25 mouse cellular contexts compared by ENCODE assay signal in genomic region chr1:37486439-37486838, GRCm38 (mm10). TPM values are rescaled to one million over a fixed set of nuclear protein-coding genes. Genes with fewer than 3 reads are reported as not detected.
DNase-seq lines count a peak whose midpoint lies in the region; TF ChIP-seq lines count a peak whose summit lies in the region.
"Had no signal": no experiment of that assay in that cellular context is flagged by ENCODE, and none has a peak within 500 bp of the region (broad histone marks: within the 10 kb centered on the region; RNA-seq: fewer than 3 reads in every experiment).

No protein-coding gene starts in this region.

- 94% methylated on average over 1 of the region's 1 CpGs for WGBS in hindbrain, embryonic 10.5 days

- TF ChIP-seq CTCF in testis, adult 2 months (IDR thresholded peaks at IDR 0.05; ENCODE audit: control insufficient read depth, insufficient read depth, insufficient replicate concordance, low read depth, low read length) = no peak
- no peak for TF ChIP-seq CTCF in bone marrow macrophage, adult 2 months (IDR thresholded peaks at IDR 0.05; ENCODE audit: low read depth, low read length)

- no peaks in the 10 kb centered on the region for H3K36me3 ChIP-seq in testis, adult 2 months (ENCODE audit: control insufficient read depth, insufficient read depth, low read length)
- H3K36me3 ChIP-seq in megakaryocyte, embryonic 14.5 days (replicated peaks; ENCODE audit: low read length) = peaks cover 52% of the 10 kb centered on the region
- 0 out of 2 replicates have a peak, but pooled peaks cover 3% of the 10 kb centered on the region for H3K36me3 ChIP-seq in hindbrain, embryonic 10.5 days
- H3K36me3 ChIP-seq: embryonic facial prominence, embryonic 13.5 days; limb, embryonic 10.5 days had no signal

- no peaks in the 10 kb centered on the region for H3K9me3 ChIP-seq in megakaryocyte, embryonic 14.5 days
- H3K9me3 ChIP-seq in hindbrain, embryonic 10.5 days = no peaks in the 10 kb centered on the region
- H3K9me3 ChIP-seq: embryonic facial prominence, embryonic 13.5 days; heart, embryonic 15.5 days; limb, embryonic 10.5 days; midbrain, embryonic 13.5 days; neural tube, embryonic 13.5 days had no signal

- H3K27me3 ChIP-seq in testis, adult 2 months (ENCODE audit: control insufficient read depth, insufficient read depth, low read length) = no peaks in the 10 kb centered on the region
- no peaks in the 10 kb centered on the region for H3K27me3 ChIP-seq in megakaryocyte, embryonic 14.5 days (replicated peaks)
- H3K27me3 ChIP-seq in hindbrain, embryonic 10.5 days (ENCODE audit: insufficient read depth, poor library complexity, severe bottlenecking) = no peaks in the 10 kb centered on the region
- H3K27me3 ChIP-seq: embryonic facial prominence, embryonic 13.5 days; heart, embryonic 15.5 days; midbrain, embryonic 13.5 days; neural tube, embryonic 13.5 days had no signal

- H3K4me1 ChIP-seq in testis, adult 2 months (ENCODE audit: control insufficient read depth, insufficient read depth, low read length) = no peaks in the 10 kb centered on the region; the same call in 1 of the 2 replicates
- H3K4me1 ChIP-seq in bone marrow macrophage, adult 2 months (ENCODE audit: control insufficient read depth, insufficient read depth, low read length) = peaks cover 39% of the 10 kb centered on the region
- peaks cover 54% of the 10 kb centered on the region for H3K4me1 ChIP-seq in megakaryocyte, embryonic 14.5 days
- H3K4me1 ChIP-seq in hindbrain, embryonic 10.5 days (replicated peaks) = no peaks in the 10 kb centered on the region
- H3K4me1 ChIP-seq: embryonic facial prominence, embryonic 13.5 days; heart, embryonic 15.5 days; midbrain, embryonic 13.5 days; neural tube, embryonic 13.5 days had no signal

- H3K4me3 ChIP-seq in testis, adult 2 months (ENCODE audit: control insufficient read depth, low read depth, low read length) = peak overlapping the region; percentile 63
- H3K4me3 ChIP-seq in bone marrow macrophage, adult 2 months (ENCODE audit: insufficient read depth, low read length) = no peak overlapping the region
- peak overlapping the region; percentile 65 for H3K4me3 ChIP-seq in megakaryocyte, embryonic 14.5 days (replicated peaks)
- no peak overlapping the region for H3K4me3 ChIP-seq in hindbrain, embryonic 10.5 days
- H3K4me3 ChIP-seq: embryonic facial prominence, embryonic 13.5 days; heart, embryonic 15.5 days; left cerebral cortex, adult 2 months; limb, embryonic 10.5 days; midbrain, embryonic 13.5 days; neural tube, embryonic 13.5 days had no signal

- TF ChIP-seq POLR2A in testis, adult 2 months (IDR thresholded peaks at IDR 0.05; ENCODE audit: control insufficient read depth, low read depth, low read length) = no peak
- TF ChIP-seq POLR2A in bone marrow macrophage, adult 2 months (IDR thresholded peaks at IDR 0.05; ENCODE audit: borderline replicate concordance, low read depth, low read length) = no peak

- H3K27ac ChIP-seq in testis, adult 2 months (ENCODE audit: control insufficient read depth, insufficient read depth, low read depth, low read length) = no peak overlapping the region
- peak overlapping the region; percentile 87 for H3K27ac ChIP-seq in bone marrow macrophage, adult 2 months (ENCODE audit: insufficient read depth, low read depth, low read length)
- H3K27ac ChIP-seq in hindbrain, embryonic 10.5 days = no peak overlapping the region
- H3K27ac ChIP-seq: embryonic facial prominence, embryonic 13.5 days; heart, embryonic 15.5 days; hindbrain, postnatal 0 days; left cerebral cortex, adult 2 months; limb, embryonic 10.5 days; liver, embryonic 14.5 days; midbrain, embryonic 13.5 days; neural tube, embryonic 13.5 days had no signal

- DNase-seq in testis, postnatal 10 days (ENCODE audit: low spot score) = no peak
- DNase-seq in embryo, embryonic 11 days = no peak
- DNase-seq in adrenal gland, postnatal 4 days (ENCODE audit: low spot score in 2 of 2) = no peak
- no peak for DNase-seq in hindbrain, embryonic 10.5 days (ENCODE audit: low spot score)
- DNase-seq: adrenal gland, postnatal 25 days; cerebellum, adult 8-10 months; gastrocnemius, postnatal 25 days; heart, postnatal 4 days; kidney, adult 18-20 months; kidney, postnatal 25 days; layer of hippocampus, adult 9-11 months; lung, postnatal 4 days; right cerebral cortex, postnatal 14 days; thymus, postnatal 25 days had no signal

RNA-seq across cellular contexts. Expression of gene Mgat4a, which starts 54.4 kb away (rescaled TPM):
- 2.9 and 3.2 TPM in 2 replicates for polyA plus RNA-seq in testis, adult 2 months (2012; rRNA removed)
- polyA plus RNA-seq in bone marrow macrophage, adult 2 months (2012; ENCODE audit: insufficient read depth, insufficient read length, missing spikeins) = 20.0 and 24.9 TPM in 2 replicates
- 0.27 and 0.30 TPM in 2 replicates for polyA plus RNA-seq in megakaryocyte, embryonic 14.5 days (2012; ENCODE audit: insufficient read depth, low replicate concordance)
- 10 to 100 TPM in 1 of 2 experiments, 1 to 10 TPM in 1; 7.9 to 12.6 TPM for total RNA-seq in adrenal gland, postnatal 4 days (2021)
- polyA plus RNA-seq in hindbrain, embryonic 10.5 days (2016; fragmentation: Nextera tagmentation; extraction: Ambion mirVana) = 1.2 and 2.5 TPM in 2 replicates

RNA-seq across cellular contexts. Expression of gene Unc50, which starts 56.5 kb away (rescaled TPM):
- 46.9 and 67.5 TPM in 2 replicates for polyA plus RNA-seq in testis, adult 2 months (2012; rRNA removed)
- 63.9 and 65.9 TPM in 2 replicates for polyA plus RNA-seq in bone marrow macrophage, adult 2 months (2012; ENCODE audit: insufficient read depth, insufficient read length, missing spikeins)
- 32.9 and 52.3 TPM in 2 replicates for polyA plus RNA-seq in megakaryocyte, embryonic 14.5 days (2012; ENCODE audit: insufficient read depth, low replicate concordance)
- total RNA-seq in adrenal gland, postnatal 4 days (2021) = 10 to 100 TPM; 78.9 to 80.4 TPM
- polyA plus RNA-seq in hindbrain, embryonic 10.5 days (2016; fragmentation: Nextera tagmentation; extraction: Ambion mirVana) = 108 and 111 TPM in 2 replicates

RNA-seq across cellular contexts. Expression of gene Coa5, which starts 56.5 kb away (rescaled TPM):
- 32.6 and 41.0 TPM in 2 replicates for polyA plus RNA-seq in testis, adult 2 months (2012; rRNA removed)
- polyA plus RNA-seq in bone marrow macrophage, adult 2 months (2012; ENCODE audit: insufficient read depth, insufficient read length, missing spikeins) = 51.7 and 56.2 TPM in 2 replicates
- polyA plus RNA-seq in megakaryocyte, embryonic 14.5 days (2012; ENCODE audit: insufficient read depth, low replicate concordance) = 4.8 and 12.9 TPM in 2 replicates
- total RNA-seq in adrenal gland, postnatal 4 days (2021) = 10 to 100 TPM; 78.0 to 78.9 TPM
- 42.8 and 58.0 TPM in 2 replicates for polyA plus RNA-seq in hindbrain, embryonic 10.5 days (2016; fragmentation: Nextera tagmentation; extraction: Ambion mirVana)

Comparison
In these comparisons a context has a peak if more than half of its experiments do, and no peak if none do; other contexts are left out.
1. H3K4me3 ChIP-seq: peak in testis, adult 2 months (single experiment) and megakaryocyte, embryonic 14.5 days (single experiment); none in bone marrow macrophage, adult 2 months (single experiment) and hindbrain, embryonic 10.5 days (single experiment).